Mouse (Mus musculus) heart, adult 2 months (tissue): ENCODE data around the gene Scarf1.

ENCODE experiments used
- CTCF ChIP-seq: fragments of 200-600 bp; IDR thresholded peaks from 2 replicates; pipeline ENCODE4 v1.8.1; 2022; ENCODE audit warnings: antibody characterized with exemption, mild to moderate bottlenecking, moderate library complexity
- EP300 ChIP-seq: fragments of 200-500 bp; IDR thresholded peaks from 2 replicates; pipeline ENCODE4 v1.6.1; 2011; ENCODE audit warnings: low read depth, low read length, control low read depth; ENCODE audit not compliant: insufficient read depth

- TF ChIP-seq CTCF (no peak), EP300 (no peak)
These were observed 4.4 kb upstream of the Scarf1 start for GRCm38 (mm10) chr11:75508904-75509303.
